Mouse (Mus musculus) MEL (cell line): ENCODE measurements around the gene Gm49358. TPM values are rescaled to one million over a fixed set of nuclear protein-coding genes. Genes with fewer than 3 reads are reported as not detected.

Experiments
- DNase-seq: peaks from one replicate; pipeline ENCODE4 v3.0.0; 2011; ENCODE audit warnings: low read depth, low spot score
- H3K27ac ChIP-seq: 2 replicates; pipeline ENCODE4 v1.5.1; 2012; ENCODE audit warnings: low read depth, mild to moderate bottlenecking, control low read depth, low read length, moderate library complexity; ENCODE audit not compliant: control insufficient read depth
- H3K27me3 ChIP-seq, 2 experiments: fragments of 150-350 bp in 1 of 2; sonication (generic) in 1 of 2; 2 replicates each; pipeline ENCODE4 v1.6.1; 2012; ENCODE audit warnings: low read length in 2 of 2, mild to moderate bottlenecking in 2 of 2, improper control_type of control experiment in 1 of 2, moderate library complexity in 1 of 2; ENCODE audit not compliant: insufficient read depth in 2 of 2, control insufficient read depth in 1 of 2
- H3K36me3 ChIP-seq, 2 experiments: 2 replicates each; pipeline ENCODE4 v1.6.1; 2012 to 2014; ENCODE audit warnings: low read length in 2 of 2, improper control_type of control experiment in 1 of 2, inconsistent platforms in 1 of 2, mild to moderate bottlenecking in 1 of 2; ENCODE audit not compliant: insufficient read depth in 2 of 2, control insufficient read depth in 1 of 2
- H3K4me1 ChIP-seq, 2 experiments: fragments of 150-350 bp in 1 of 2; sonication (generic) in 1 of 2; 2 replicates each; pipeline ENCODE4 v1.6.1; 2012; ENCODE audit warnings: low read length in 2 of 2, improper control_type of control experiment in 1 of 2, mild to moderate bottlenecking in 1 of 2; ENCODE audit not compliant: insufficient read depth in 2 of 2, control insufficient read depth in 1 of 2
- H3K4me3 ChIP-seq, 2 experiments: fragments of 150-350 bp in 1 of 2; sonication (generic) in 1 of 2; 2 replicates each; pipeline ENCODE4 v1.5.1; 2012; ENCODE audit warnings: low read depth in 2 of 2, low read length in 2 of 2, mild to moderate bottlenecking in 2 of 2, moderate library complexity in 2 of 2, control low read depth in 1 of 2, improper control_type of control experiment in 1 of 2; ENCODE audit not compliant: control insufficient read depth in 1 of 2, insufficient read depth in 1 of 2
- H3K79me2 ChIP-seq: 2 replicates; pipeline ENCODE4 v1.6.1; 2012; ENCODE audit warnings: mild to moderate bottlenecking, low read length, moderate library complexity; ENCODE audit not compliant: control insufficient read depth, poor library complexity, insufficient read depth
- H3K9ac ChIP-seq: 2 replicates; pipeline ENCODE4 v1.6.1; 2012; ENCODE audit warnings: low read depth, mild to moderate bottlenecking, control low read depth, low read length, moderate library complexity; ENCODE audit not compliant: control insufficient read depth, poor library complexity, severe bottlenecking
- H3K9me3 ChIP-seq: fragments of 150-350 bp; sonication (generic); replicated peaks from 2 replicates; pipeline ENCODE4 v1.6.1; 2012; ENCODE audit warnings: mild to moderate bottlenecking, low read length, improper control_type of control experiment, moderate library complexity; ENCODE audit not compliant: insufficient read depth
- BHLHE40 ChIP-seq: IDR thresholded peaks from 2 replicates; pipeline ENCODE4 v1.6.1; 2012; ENCODE audit warnings: low read depth, mild to moderate bottlenecking, inconsistent platforms, low read length, improper control_type of control experiment, borderline replicate concordance
- CHD2 ChIP-seq: IDR thresholded peaks from 2 replicates; pipeline ENCODE4 v1.6.1; 2011; ENCODE audit warnings: low read length, improper control_type of control experiment
- CTCF ChIP-seq, 3 experiments: IDR thresholded peaks in 2 of 3; conservative IDR thresholded peaks in 1 of 3; 2 replicates each; pipeline ENCODE4 v1.5.1; 2011 to 2012; ENCODE audit warnings: low read length in 3 of 3, low read depth in 2 of 3, mild to moderate bottlenecking in 2 of 3, improper control_type of control experiment in 1 of 3, inconsistent platforms in 1 of 3, mixed read lengths in 1 of 3, moderate library complexity in 1 of 3; ENCODE audit not compliant: control insufficient read depth in 1 of 3, insufficient read depth in 1 of 3, poor library complexity in 1 of 3, severe bottlenecking in 1 of 3
- E2F4 ChIP-seq: IDR thresholded peaks from 2 replicates; pipeline ENCODE4 v1.6.1; 2011; ENCODE audit warnings: low read depth, low read length, improper control_type of control experiment, borderline replicate concordance
- ETS1 ChIP-seq: IDR thresholded peaks from 2 replicates; pipeline ENCODE4 v1.6.1; 2012; ENCODE audit warnings: low read depth, mild to moderate bottlenecking, inconsistent platforms, low read length, improper control_type of control experiment, moderate library complexity
- GABPA ChIP-seq: IDR thresholded peaks from 2 replicates; pipeline ENCODE4 v1.6.1; 2012; ENCODE audit warnings: low read depth, mild to moderate bottlenecking, inconsistent platforms, low read length, improper control_type of control experiment, moderate library complexity
- GATA1 ChIP-seq: IDR thresholded peaks from 2 replicates; pipeline ENCODE4 v1.6.1; 2011; ENCODE audit warnings: low read depth, low read length, improper control_type of control experiment
- HCFC1 ChIP-seq: IDR thresholded peaks from 2 replicates; pipeline ENCODE4 v1.6.1; 2012; ENCODE audit warnings: low read depth, mild to moderate bottlenecking, inconsistent platforms, low read length, improper control_type of control experiment, moderate library complexity
- KAT2A ChIP-seq: conservative IDR thresholded peaks from 2 replicates; pipeline ENCODE4 v1.6.1; 2012; ENCODE audit warnings: low read depth, low read length, improper control_type of control experiment, inconsistent platforms
- MAFK ChIP-seq: IDR thresholded peaks from 2 replicates; pipeline ENCODE4 v1.6.1; 2011; ENCODE audit warnings: low read depth, mild to moderate bottlenecking, low read length, improper control_type of control experiment, borderline replicate concordance
- MAX ChIP-seq: IDR thresholded peaks from 2 replicates; pipeline ENCODE4 v1.6.1; 2011; ENCODE audit warnings: low read length, improper control_type of control experiment
- MXI1 ChIP-seq: IDR thresholded peaks from 2 replicates; pipeline ENCODE4 v1.6.1; 2011; ENCODE audit warnings: mild to moderate bottlenecking, low read depth, low read length, improper control_type of control experiment
- MYB ChIP-seq: IDR thresholded peaks from 2 replicates; pipeline ENCODE4 v1.6.1; 2011; ENCODE audit warnings: mild to moderate bottlenecking, low read depth, low read length, improper control_type of control experiment
- MYC ChIP-seq: IDR thresholded peaks from 2 replicates; pipeline ENCODE4 v1.6.1; 2011; ENCODE audit warnings: low read depth, mild to moderate bottlenecking, low read length, improper control_type of control experiment, moderate library complexity
- NRF1 ChIP-seq: IDR thresholded peaks from 2 replicates; pipeline ENCODE4 v1.6.1; 2014; ENCODE audit warnings: low read depth, mild to moderate bottlenecking, inconsistent platforms, low read length, improper control_type of control experiment, moderate library complexity; ENCODE audit not compliant: poor library complexity, insufficient read depth, severe bottlenecking
- POLR2A ChIP-seq, 2 experiments: IDR thresholded peaks; 2 replicates each; pipeline ENCODE4 v1.6.1; 2011 to 2012; ENCODE audit warnings: low read length in 2 of 2, mild to moderate bottlenecking in 2 of 2, control low read depth in 1 of 2, improper control_type of control experiment in 1 of 2, low read depth in 1 of 2, moderate library complexity in 1 of 2; ENCODE audit not compliant: control insufficient read depth in 1 of 2, insufficient read depth in 1 of 2, poor library complexity in 1 of 2
- RAD21 ChIP-seq: IDR thresholded peaks from 2 replicates; pipeline ENCODE4 v1.6.1; 2011; ENCODE audit warnings: mild to moderate bottlenecking, low read depth, low read length, improper control_type of control experiment
- RCOR1 ChIP-seq: IDR thresholded peaks from 2 replicates; pipeline ENCODE4 v1.6.1; 2012; ENCODE audit warnings: low read depth, mild to moderate bottlenecking, inconsistent platforms, low read length, improper control_type of control experiment
- SIN3A ChIP-seq: IDR thresholded peaks from 2 replicates; pipeline ENCODE4 v1.6.1; 2012; ENCODE audit warnings: low read length, improper control_type of control experiment, inconsistent platforms
- SMC3 ChIP-seq: IDR thresholded peaks from 2 replicates; pipeline ENCODE4 v1.6.1; 2011; ENCODE audit warnings: low read depth, low read length, improper control_type of control experiment
- TAL1 ChIP-seq: IDR thresholded peaks from 2 replicates; pipeline ENCODE4 v1.6.1; 2012; ENCODE audit warnings: mild to moderate bottlenecking, inconsistent platforms, low read length, moderate library complexity, mixed read lengths
- TBP ChIP-seq: IDR thresholded peaks from 2 replicates; pipeline ENCODE4 v1.8.0; 2011; ENCODE audit warnings: low read depth, low read length, improper control_type of control experiment
- UBTF ChIP-seq: IDR thresholded peaks from 2 replicates; pipeline ENCODE4 v1.6.1; 2012; ENCODE audit warnings: low read depth, mild to moderate bottlenecking, inconsistent platforms, low read length, improper control_type of control experiment, moderate library complexity, borderline replicate concordance; ENCODE audit not compliant: insufficient read depth
- ZC3H11A ChIP-seq: IDR thresholded peaks from 2 replicates; pipeline ENCODE4 v1.6.1; 2012; ENCODE audit warnings: low read depth, mild to moderate bottlenecking, inconsistent platforms, low read length, improper control_type of control experiment
- ZKSCAN1 ChIP-seq: IDR thresholded peaks from 2 replicates; pipeline ENCODE4 v1.6.1; 2012; ENCODE audit warnings: low read depth, mild to moderate bottlenecking, inconsistent platforms, low read length, improper control_type of control experiment, moderate library complexity
- ZNF384 ChIP-seq: IDR thresholded peaks from 2 replicates; pipeline ENCODE4 v1.6.1; 2012; ENCODE audit warnings: low read depth, mild to moderate bottlenecking, inconsistent platforms, low read length, improper control_type of control experiment
- polyA plus RNA-seq, 2 experiments: library from polyadenylated mRNA; stranded (reverse) in 1 of 2; unstranded in 1 of 2; fragments of >175 nt in 1 of 2; fragments of >200 nt in 1 of 2; gene quantifications; 2 replicates each; pipeline versions ENCODE4 v1.2.1 to v1.2.4; 2012; ENCODE audit warnings: low replicate concordance in 2 of 2, low read depth in 1 of 2; ENCODE audit not compliant: insufficient read length in 2 of 2, insufficient read depth in 1 of 2, missing spikeins in 1 of 2
- total RNA-seq: library from RNA; depleted of rRNA; stranded (reverse); fragments of 300-350 nt; gene quantifications from 2 replicates; pipeline ENCODE4 v1.2.3, GENCODE M21; 2012

Gm49358 gene
- total and polyA plus RNA-seq, 3 experiments: 1.3 TPM; not detected in 2

GRCm38 (mm10) chr10:86778398-86779116, 14.8 kb downstream of the Gm49358 start, which contains the start of gene Nt5dc3 (continued):
- TF ChIP-seq BHLHE40 (peak; percentile 80), CTCF (IDR thresholded peaks at IDR 0.05 in 2 of 3, conservative IDR thresholded peaks at IDR 0.05 in 1 of 3; ENCODE audit: control insufficient read depth in 1 of 3, insufficient read depth in 1 of 3, low read depth in 2 of 3, low read length in 3 of 3, poor library complexity in 1 of 3, severe bottlenecking in 1 of 3) (0 out of 6 replicates have a peak, but pooled peaks of 1 of the 3 experiments have one; percentile 7), MYC (peak; percentile 39), MAFK (no peak), E2F4 (no peak), ZKSCAN1 (no peak), ZNF384 (no peak), MXI1 (peak; percentile 74), NRF1 (0 out of 2 replicates have a peak, but pooled peaks have one; percentile 4), HCFC1 (no peak), SMC3 (no peak), UBTF (no peak), ETS1 (peak; percentile 95), GABPA (0 out of 2 replicates have a peak, but pooled peaks have one; percentile 32), MYB (0 out of 2 replicates have a peak, but pooled peaks have one; percentile 15), TBP (no peak), GATA1 (peak; percentile 63), TAL1 (peak; percentile 65), KAT2A (no peak; the same call in 1 of the 2 replicates), RAD21 (no peak), CHD2 (no peak), SIN3A (peak; percentile 59)

GRCm38 (mm10) chr10:86779117-86779755, 15.5 kb downstream of the Gm49358 start:
- peak overlapping the region; percentile 75 to 97 for H3K4me3 ChIP-seq
- peaks cover 48% of the 10 kb centered on the region for H3K79me2 ChIP-seq
- no peaks in the 10 kb centered on the region for H3K9me3 ChIP-seq
- peaks cover 11 to 16% of the 10 kb centered on the region in 2 experiments for H3K4me1 ChIP-seq
- H3K27me3 ChIP-seq: no peaks in the 10 kb centered on the region
- H3K27ac ChIP-seq: peak overlapping the region; percentile 49
- peaks cover 0 to 24% of the 10 kb centered on the region in 2 experiments; a peak in 2 of 4 replicates for H3K36me3 ChIP-seq
- DNase-seq: peak; percentile 68
- peak overlapping the region; percentile 79 for H3K9ac ChIP-seq
- TF ChIP-seq KAT2A (no peak), RCOR1 (0 out of 2 replicates have a peak, but pooled peaks have one; percentile 26), HCFC1 (no peak), BHLHE40 (no peak), MYC (peak; percentile 63; the same call in 1 of the 2 replicates), CHD2 (no peak), ZC3H11A (no peak), SIN3A (peak; percentile 33; the same call in 1 of the 2 replicates), MAX (peak; percentile 51), POLR2A (IDR thresholded peaks at IDR 0.05; ENCODE audit: control insufficient read depth in 1 of 2, insufficient read depth in 1 of 2, low read depth in 1 of 2, low read length in 2 of 2, poor library complexity in 1 of 2) (no peak), ZNF384 (no peak)
